ENCODE assay signal across 8 mouse cellular contexts in genomic region chr7:102686944-102687501, GRCm38 (mm10). TPM values are rescaled to one million over a fixed set of nuclear protein-coding genes. Genes with fewer than 3 reads are reported as not detected.
DNase-seq lines count a peak whose midpoint lies in the region; ATAC-seq and TF ChIP-seq lines count a peak whose summit lies in the region.

TSS of gene Trim68 (minus strand) at chr7:102687327.

- no peaks in the 10 kb centered on the region for H3K27me3 ChIP-seq in forebrain, embryonic 12.5 days
- H3K27me3 ChIP-seq in heart, postnatal 0 days (ENCODE audit: control insufficient read depth, insufficient read depth, low read length): no peaks in the 10 kb centered on the region
- H3K27me3 ChIP-seq in liver, embryonic 16.5 days (ENCODE audit: control insufficient read depth, insufficient read depth, low read depth, low read length): no peaks in the 10 kb centered on the region
- H3K27me3 ChIP-seq in neural tube, embryonic 13.5 days: no peaks in the 10 kb centered on the region
- no peaks in the 10 kb centered on the region for H3K27me3 ChIP-seq in testis, adult 2 months (ENCODE audit: control insufficient read depth, insufficient read depth, low read length)

- peak; percentile 86 to 88 for DNase-seq in CD8-positive naive resting alpha-beta T cell, adult 2 months (ENCODE audit: low read depth in 2 of 2, low spot score in 2 of 2)
- peak; percentile 69 for DNase-seq in c-Kit-positive CD71-positive TER-119-positive erythroid progenitor cells, embryonic 14.5 days (ENCODE audit: low spot score)
- peak; percentile 93 for DNase-seq in heart, postnatal 0 days (ENCODE audit: low spot score)
- peak; percentile 91 to 95 for DNase-seq in kidney, postnatal 4 days

- no peaks in the 10 kb centered on the region for H3K9me3 ChIP-seq in forebrain, embryonic 12.5 days
- no peaks in the 10 kb centered on the region for H3K9me3 ChIP-seq in heart, postnatal 0 days (replicated peaks; ENCODE audit: control insufficient read depth, low read length)
- no peaks in the 10 kb centered on the region for H3K9me3 ChIP-seq in liver, embryonic 16.5 days (replicated peaks; ENCODE audit: control insufficient read depth, low read length)
- no peaks in the 10 kb centered on the region for H3K9me3 ChIP-seq in neural tube, embryonic 13.5 days

- no peak for TF ChIP-seq CTCF in heart, postnatal 0 days (IDR thresholded peaks at IDR 0.05; ENCODE audit: low read depth)
- TF ChIP-seq CTCF in testis, adult 2 months (IDR thresholded peaks at IDR 0.05; ENCODE audit: control insufficient read depth, insufficient read depth, insufficient replicate concordance, low read depth, low read length): no peak

- peak; percentile 99 for ATAC-seq in forebrain, embryonic 12.5 days (ENCODE audit: low FRiP score)
- ATAC-seq in heart, postnatal 0 days (ENCODE audit: insufficient read depth, low read depth): peak; percentile 100
- ATAC-seq in liver, embryonic 16.5 days (ENCODE audit: low read depth): peak; percentile 96
- peak; percentile 100 for ATAC-seq in neural tube, embryonic 13.5 days (ENCODE audit: low read depth)

- under 1% methylated on average over 40 of the region's 40 CpGs for WGBS in forebrain, embryonic 12.5 days
- under 1% methylated on average over 39 of the region's 40 CpGs for WGBS in heart, postnatal 0 days
- WGBS in liver, embryonic 16.5 days (ENCODE audit: insufficient replicate concordance): under 1% methylated on average over 40 of the region's 40 CpGs
- WGBS in neural tube, embryonic 13.5 days: under 1% methylated on average over 40 of the region's 40 CpGs

- TF ChIP-seq EP300 in heart, postnatal 0 days (IDR thresholded peaks at IDR 0.05; ENCODE audit: low read depth): no peak

- peak within 1 kb of the TSS; percentile 63 for H3K4me3 ChIP-seq in forebrain, embryonic 12.5 days (replicated peaks)
- H3K4me3 ChIP-seq in heart, postnatal 0 days (ENCODE audit: low read depth, low read length): peak within 1 kb of the TSS; percentile 69
- H3K4me3 ChIP-seq in liver, embryonic 16.5 days (ENCODE audit: low read depth, low read length): peak within 1 kb of the TSS; percentile 66
- H3K4me3 ChIP-seq in neural tube, embryonic 13.5 days: peak within 1 kb of the TSS; percentile 56
- peak within 1 kb of the TSS; percentile 95 for H3K4me3 ChIP-seq in testis, adult 2 months (ENCODE audit: control insufficient read depth, low read depth, low read length)

- peak within 1 kb of the TSS; percentile 63 for H3K9ac ChIP-seq in forebrain, embryonic 12.5 days
- H3K9ac ChIP-seq in heart, postnatal 0 days (replicated peaks; ENCODE audit: low read depth, low read length): peak within 1 kb of the TSS; percentile 70
- H3K9ac ChIP-seq in liver, embryonic 16.5 days (ENCODE audit: low read depth, low read length): peak within 1 kb of the TSS; percentile 63
- peak within 1 kb of the TSS; percentile 77 for H3K9ac ChIP-seq in neural tube, embryonic 13.5 days

- peaks cover 3% of the 10 kb centered on the region; the same call in 1 of the 2 replicates for H3K4me1 ChIP-seq in forebrain, embryonic 12.5 days
- peaks cover 4% of the 10 kb centered on the region; the same call in 1 of the 2 replicates for H3K4me1 ChIP-seq in heart, postnatal 0 days (ENCODE audit: control insufficient read depth, insufficient read depth)
- no peaks in the 10 kb centered on the region; the same call in 1 of the 2 replicates for H3K4me1 ChIP-seq in liver, embryonic 16.5 days (ENCODE audit: control insufficient read depth, low read depth, low read length)
- peaks cover 5% of the 10 kb centered on the region; the same call in 1 of the 2 replicates for H3K4me1 ChIP-seq in neural tube, embryonic 13.5 days (replicated peaks)
- peaks cover 6% of the 10 kb centered on the region for H3K4me1 ChIP-seq in testis, adult 2 months (ENCODE audit: control insufficient read depth, insufficient read depth, low read length)

- H3K27ac ChIP-seq in forebrain, embryonic 12.5 days: no peak within 1 kb of the TSS
- peak within 1 kb of the TSS; percentile 83 for H3K27ac ChIP-seq in heart, postnatal 0 days (ENCODE audit: low read depth)
- no peak within 1 kb of the TSS for H3K27ac ChIP-seq in liver, embryonic 16.5 days (ENCODE audit: low read length)
- peak within 1 kb of the TSS; percentile 68 for H3K27ac ChIP-seq in neural tube, embryonic 13.5 days (replicated peaks)
- peak within 1 kb of the TSS; percentile 85 for H3K27ac ChIP-seq in testis, adult 2 months (ENCODE audit: control insufficient read depth, insufficient read depth, low read depth, low read length)

- peak within 1 kb of the TSS; percentile 59 for H3K4me2 ChIP-seq in forebrain, embryonic 12.5 days
- H3K4me2 ChIP-seq in heart, postnatal 0 days (ENCODE audit: low read depth, low read length): peak within 1 kb of the TSS; percentile 74
- H3K4me2 ChIP-seq in liver, embryonic 16.5 days (ENCODE audit: low read depth, low read length): peak within 1 kb of the TSS; percentile 66
- peak within 1 kb of the TSS; percentile 61 for H3K4me2 ChIP-seq in neural tube, embryonic 13.5 days

- H3K36me3 ChIP-seq in forebrain, embryonic 12.5 days (replicated peaks): no peaks in the 10 kb centered on the region
- H3K36me3 ChIP-seq in heart, postnatal 0 days (replicated peaks; ENCODE audit: control insufficient read depth, insufficient read depth, low read length): peaks cover 11% of the 10 kb centered on the region; the same call in 1 of the 2 replicates
- no peaks in the 10 kb centered on the region for H3K36me3 ChIP-seq in liver, embryonic 16.5 days (ENCODE audit: control insufficient read depth, insufficient read depth)
- no peaks in the 10 kb centered on the region for H3K36me3 ChIP-seq in neural tube, embryonic 13.5 days
- no peaks in the 10 kb centered on the region for H3K36me3 ChIP-seq in testis, adult 2 months (ENCODE audit: control insufficient read depth, insufficient read depth, low read length)

- peak; percentile 53; the same call in 1 of the 2 replicates for TF ChIP-seq POLR2A in testis, adult 2 months (IDR thresholded peaks at IDR 0.05; ENCODE audit: control insufficient read depth, low read depth, low read length)

RNA-seq across cellular contexts. Expression of gene Trim68, which starts in this region (rescaled TPM):
- polyA plus RNA-seq in forebrain, embryonic 12.5 days (2016; fragmentation: Nextera tagmentation; extraction: Ambion mirVana): 7.5 and 9.8 TPM in 2 replicates
- 10.0 and 22.4 TPM in 2 replicates for total RNA-seq in heart, postnatal 0 days (2014; rRNA removed; ENCODE audit: low replicate concordance)
- polyA plus RNA-seq in heart, postnatal 0 days (2015; fragmentation: Nextera tagmentation; extraction: Ambion mirVana): 8.3 and 8.9 TPM in 2 replicates
- polyA plus RNA-seq in liver, embryonic 16.5 days (2015; fragmentation: Nextera tagmentation; extraction: Ambion mirVana): 1.1 and 1.5 TPM in 2 replicates
- 9.3 and 12.3 TPM in 2 replicates for polyA plus RNA-seq in neural tube, embryonic 13.5 days (2015; fragmentation: Nextera tagmentation; extraction: Ambion mirVana)
- polyA plus RNA-seq in testis, adult 2 months (2012; rRNA removed): 6.0 and 8.3 TPM in 2 replicates

Comparison
In these comparisons a context has a peak if more than half of its experiments do, and no peak if none do; other contexts are left out.
1. H3K27ac ChIP-seq: peak in heart, postnatal 0 days (single experiment), neural tube, embryonic 13.5 days (single experiment) and testis, adult 2 months (single experiment); none in forebrain, embryonic 12.5 days (single experiment) and liver, embryonic 16.5 days (single experiment).
2. Peak in every context shown above with its lines, with median percentiles within 50 percentile points of each other: DNase-seq, ATAC-seq, H3K4me2 ChIP-seq, H3K4me3 ChIP-seq and H3K9ac ChIP-seq.